Mouse (Mus musculus) G1E (cell line): Measurements from ENCODE around the gene Sptan1. TPM values are rescaled to one million over a fixed set of nuclear protein-coding genes. Genes with fewer than 3 reads are reported as not detected.
"Not testable (repeated sequence)": the region's sequence is repeated elsewhere in the genome, so short reads cannot be mapped to it uniquely, and the experiment has no call there.

Experiments used
- ATAC-seq: 2 replicates; pipeline ENCODE4 v1.8.0; 2016; ENCODE audit warnings: mild to moderate bottlenecking; ENCODE audit not compliant: insufficient number of reproducible peaks, poor library complexity, low FRiP score, severe bottlenecking; ENCODE audit errors: extremely low read depth
- DNase-seq: peaks from one replicate; pipeline ENCODE4 v3.0.0; 2012; ENCODE audit warnings: low spot score
- H3K27me3 ChIP-seq: 2 replicates; pipeline ENCODE4 v1.6.1; 2012; ENCODE audit warnings: mild to moderate bottlenecking, low read length, inconsistent platforms; ENCODE audit not compliant: insufficient read depth
- H3K36me3 ChIP-seq: replicated peaks from 2 replicates; pipeline ENCODE3; 2012; ENCODE audit warnings: mild to moderate bottlenecking, inconsistent platforms
- H3K4me1 ChIP-seq: 2 replicates; pipeline ENCODE4 v1.6.1; 2012; ENCODE audit warnings: low read depth, low read length, inconsistent platforms, mixed read lengths; ENCODE audit not compliant: insufficient read depth
- H3K4me3 ChIP-seq: 2 replicates; pipeline ENCODE4 v1.5.1; 2012; ENCODE audit warnings: low read depth, mild to moderate bottlenecking, inconsistent platforms, low read length, moderate library complexity, mixed read lengths
- H3K9me3 ChIP-seq: replicated peaks from 2 replicates; pipeline ENCODE4 v1.6.1; 2012; ENCODE audit warnings: inconsistent platforms
- CTCF ChIP-seq: IDR thresholded peaks from 2 replicates; pipeline ENCODE4 v1.5.1; 2012; ENCODE audit warnings: low read depth, low read length, inconsistent platforms, mixed read lengths
- GATA1 ChIP-seq: IDR thresholded peaks from 2 replicates; pipeline ENCODE4 v1.6.1; 2012; ENCODE audit warnings: borderline replicate concordance, low read length, inconsistent platforms, mixed read lengths
- GATA2 ChIP-seq: IDR thresholded peaks from 2 replicates; pipeline ENCODE4 v1.6.1; 2012; ENCODE audit warnings: low read depth, low read length, inconsistent platforms, borderline replicate concordance
- POLR2AphosphoS5 ChIP-seq: IDR thresholded peaks from 2 replicates; pipeline ENCODE4 v1.6.1; 2012; ENCODE audit warnings: low read depth, low read length, inconsistent platforms; ENCODE audit not compliant: insufficient replicate concordance
- TAL1 ChIP-seq: conservative IDR thresholded peaks from 2 replicates; pipeline ENCODE4 v1.6.1; 2012; ENCODE audit warnings: low read depth, low read length, inconsistent platforms, mixed read lengths
- polyA plus RNA-seq: library from polyadenylated mRNA; stranded (reverse); fragments of >175 nt; gene quantifications from 2 replicates; pipeline ENCODE4 v1.2.3, GENCODE M21; 2012
- total RNA-seq, 2 experiments: library from RNA; stranded (forward) in 1 of 2; stranded (reverse) in 1 of 2; fragments of 200-1000 nt in 1 of 2; fragments of >200 nt in 1 of 2; fragmentation: Nextera tagmentation in 1 of 2; gene quantifications; 2 replicates each; pipeline ENCODE4 v1.2.3; 2014 to 2017

Gene Sptan1
- total and polyA plus RNA-seq, 3 experiments, result 9.3 to 53.2 (median 25.7) TPM

GRCm38 (mm10) chr2:30048101-30048501 lies 82.7 kb downstream of the Sptan1 start:
- Histone ChIP-seq H3K4me3 (peak overlapping the region; percentile 81), H3K4me1 (peaks cover 32% of the 10 kb centered on the region), H3K27me3 (no peaks in the 10 kb centered on the region), H3K36me3 (peaks cover 36% of the 10 kb centered on the region), H3K9me3 (no peaks in the 10 kb centered on the region)
- TF ChIP-seq GATA1 (no peak), CTCF (no peak), TAL1 (no peak), GATA2 (no peak), POLR2AphosphoS5 (no peak)
- peak; percentile 26 for DNase-seq
- ATAC-seq, result no peak

DNA sequence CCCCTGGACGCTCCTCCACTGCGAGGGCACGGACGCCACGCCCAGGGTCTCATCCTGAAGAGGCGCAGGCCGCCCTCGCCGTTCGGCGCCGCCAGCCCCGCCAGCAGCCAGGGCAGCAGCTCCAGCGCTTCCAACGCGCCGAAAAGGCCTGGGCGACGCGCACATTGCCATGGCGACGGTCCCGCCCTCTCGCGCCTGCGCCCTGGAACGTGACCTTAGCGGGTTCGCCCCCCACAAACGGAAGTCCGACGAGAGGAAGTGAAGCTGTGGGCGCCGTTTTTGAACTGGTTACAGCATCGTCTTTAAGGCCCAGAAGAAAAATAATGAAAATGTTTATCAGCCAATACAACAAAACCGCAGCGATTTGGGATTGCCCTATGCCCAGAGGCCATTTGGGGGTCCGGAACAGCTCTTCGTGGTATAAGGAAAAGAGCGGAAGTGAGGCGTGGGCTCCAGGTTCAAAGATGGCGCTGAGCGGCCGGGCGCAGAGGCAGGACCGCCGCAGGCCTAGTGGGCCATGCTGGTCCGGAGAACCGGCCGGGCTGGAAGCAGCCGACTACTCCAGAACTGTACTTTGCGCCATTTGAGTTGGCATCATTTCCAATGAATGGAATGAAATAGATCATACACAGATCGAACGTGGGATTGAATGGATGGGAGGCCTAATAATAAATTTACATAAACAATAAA lies 83.5 kb downstream of the Sptan1 start, which contains the start of gene Wdr34:
Gene Wdr34 (minus strand): TSS at position 183 of the 690 bp plus-strand sequence.
- Histone ChIP-seq H3K9me3 (no peaks in the 10 kb centered on the region), H3K36me3 (peaks cover 33% of the 10 kb centered on the region), H3K4me1 (peaks cover 32% of the 10 kb centered on the region), H3K27me3 (peaks cover under 1% of the 10 kb centered on the region; the same call in 1 of the 2 replicates), H3K4me3 (peak within 1 kb of the TSS; percentile 81)
- TF ChIP-seq TAL1 (no peak), GATA1 (no peak), POLR2AphosphoS5 (no peak), CTCF (no peak), GATA2 (no peak)
- ATAC-seq (peak; percentile 50), DNase-seq (peak; percentile 89)

- DNase-seq, result peak; percentile 73
Measured at GRCm38 (mm10) chr2:30049831-30050230, 84.5 kb downstream of the Sptan1 start.

DNA sequence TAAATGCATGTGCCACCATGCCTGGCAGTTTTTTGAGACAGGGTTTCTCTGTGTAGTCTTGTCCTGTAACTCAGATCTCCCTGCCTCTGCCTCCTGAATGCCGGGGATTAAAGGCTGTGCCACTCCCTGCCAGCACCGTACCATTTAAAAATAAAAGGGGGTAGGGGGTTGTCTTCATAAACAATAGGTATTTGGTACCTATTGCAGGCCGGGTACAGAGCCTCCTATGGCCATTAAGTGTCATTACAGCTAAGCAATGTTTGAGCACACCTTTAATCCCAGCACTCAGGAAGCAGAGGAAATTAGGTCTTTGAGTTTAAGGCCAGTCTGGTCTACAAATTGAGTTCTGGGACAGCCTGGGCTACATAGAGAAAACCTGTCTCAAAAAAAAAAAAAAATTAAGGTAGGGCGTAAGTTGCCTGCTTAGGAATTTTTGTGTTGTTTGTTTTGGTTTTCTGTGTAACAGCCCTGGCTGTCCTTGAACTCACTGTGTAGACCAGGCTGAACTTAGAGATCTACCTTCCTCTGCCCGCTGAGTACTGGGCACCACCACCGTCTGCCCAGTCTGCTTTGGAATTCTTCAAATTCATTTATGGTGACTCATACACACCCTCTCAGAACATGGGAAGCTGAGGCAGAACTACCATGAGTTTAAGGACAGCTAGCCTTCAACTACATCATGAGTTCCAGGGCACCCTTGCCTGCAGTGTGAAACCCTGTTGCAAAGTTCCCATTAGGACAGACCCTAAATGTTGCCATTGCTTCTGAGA lies 86.8 kb downstream of the Sptan1 start:
- DNase-seq (no peak), ATAC-seq (no peak)
- no peak overlapping the region for H3K4me3 ChIP-seq
- H3K9me3 ChIP-seq, result no peaks in the 10 kb centered on the region
- H3K4me1 ChIP-seq, result peaks cover 27% of the 10 kb centered on the region
- peaks cover 3% of the 10 kb centered on the region; the same call in 1 of the 2 replicates for H3K27me3 ChIP-seq
- peaks cover 5% of the 10 kb centered on the region for H3K36me3 ChIP-seq
- TF ChIP-seq GATA2 (no peak), CTCF (peak; percentile 72; the same call in 1 of the 2 replicates)

More at GRCm38 (mm10) chr2:30049831-30050230, 84.5 kb downstream of the Sptan1 start:
- H3K4me1 ChIP-seq, result peaks cover 34% of the 10 kb centered on the region
- peak; percentile 50 for ATAC-seq
- H3K9me3 ChIP-seq, result no peaks in the 10 kb centered on the region
- H3K4me3 ChIP-seq, result no peak overlapping the region
- H3K27me3 ChIP-seq, result peaks cover 3% of the 10 kb centered on the region; the same call in 1 of the 2 replicates
- H3K36me3 ChIP-seq, result peaks cover 26% of the 10 kb centered on the region
- TF ChIP-seq GATA2, result no peak
- TF ChIP-seq POLR2AphosphoS5, result no peak
- no peak for TF ChIP-seq CTCF
- TF ChIP-seq TAL1, result no peak
- no peak for TF ChIP-seq GATA1

DNA sequence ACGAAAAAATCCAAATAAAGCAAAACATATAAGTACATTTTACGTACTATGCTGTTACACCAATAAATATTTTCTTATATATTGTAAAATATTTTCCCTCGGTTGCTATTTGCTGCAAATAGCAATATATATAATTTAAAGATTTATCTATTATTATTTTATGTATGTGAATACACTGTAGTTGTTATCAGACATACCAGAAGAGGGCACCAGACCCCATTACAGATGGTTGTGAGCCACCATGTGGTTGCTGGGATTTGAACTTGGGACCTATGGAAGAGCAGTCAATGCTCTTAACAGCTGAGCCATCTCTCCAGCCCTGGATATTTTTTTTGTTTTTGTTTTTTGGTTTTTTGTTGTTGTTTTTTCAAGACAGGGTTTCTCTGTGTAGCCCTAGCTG lies 90.0 kb downstream of the Sptan1 start:
- ATAC-seq, H3K4me3 ChIP-seq: not testable (repeated sequence)
- peaks cover 17% of the 10 kb centered on the region for H3K4me1 ChIP-seq

DNA sequence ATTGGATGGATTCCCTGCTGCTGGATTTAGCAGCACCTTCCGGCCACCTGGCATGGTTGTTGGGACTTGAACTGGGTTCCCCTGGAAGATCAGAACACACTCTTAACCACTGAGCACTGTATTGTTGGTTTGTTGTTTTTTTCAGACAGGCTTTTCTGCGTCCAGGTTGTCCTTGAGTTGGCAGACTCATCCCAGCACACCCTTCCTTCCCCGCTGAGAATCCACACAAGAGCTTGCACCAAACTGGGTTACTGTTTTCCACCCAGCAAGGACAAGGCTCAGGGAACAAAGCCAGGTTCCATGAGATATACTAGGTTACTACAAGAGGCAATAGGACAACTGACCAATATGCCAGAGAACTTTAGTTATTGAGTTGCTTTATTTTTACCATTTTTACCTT lies 91.4 kb downstream of the Sptan1 start:
- peaks cover 3% of the 10 kb centered on the region; the same call in 1 of the 2 replicates for H3K27me3 ChIP-seq
- TF ChIP-seq GATA1, result no peak
- no peak for TF ChIP-seq TAL1
- TF ChIP-seq CTCF, result no peak
- no peak for TF ChIP-seq GATA2
- TF ChIP-seq POLR2AphosphoS5, result no peak
- H3K9me3 ChIP-seq, result no peaks in the 10 kb centered on the region

More for the DNA sequence above, 90.0 kb downstream of the Sptan1 start:
- H3K9me3 ChIP-seq, H3K27me3 ChIP-seq, H3K36me3 ChIP-seq, DNase-seq: not testable (repeated sequence)

More for the DNA sequence above, 91.4 kb downstream of the Sptan1 start:
- Histone ChIP-seq H3K4me3 (no peak overlapping the region), H3K4me1 (peaks cover 29% of the 10 kb centered on the region), H3K36me3 (no peaks in the 10 kb centered on the region)
- DNase-seq (no peak), ATAC-seq (no peak)
